Mouse (Mus musculus) c-Kit-positive CD71-positive TER-119-positive erythroid progenitor cells, embryonic 14.5 days (primary cell): ENCODE results near the gene Mycbp2.

ENCODE experiments used
- DNase-seq: peaks from one replicate; pipeline ENCODE4 v3.0.0-alpha.2; 2013; ENCODE audit warnings: low spot score

Gene Mycbp2

GRCm38 (mm10) chr14:103346729-103347505 lies at the start of gene Mycbp2:
Gene Mycbp2 (minus strand): TSS chr14:103346814.
- DNase-seq, result peak; percentile 95

- DNase-seq, result no peak
Measured at GRCm38 (mm10) chr14:103392391-103392790, 45.8 kb upstream of the Mycbp2 start.

- DNase-seq, result no peak
Measured at GRCm38 (mm10) chr14:103387431-103387830, 40.8 kb upstream of the Mycbp2 start.

- no peak for DNase-seq
Measured at GRCm38 (mm10) chr14:103386871-103387270, 40.3 kb upstream of the Mycbp2 start.

- no peak for DNase-seq
Measured at GRCm38 (mm10) chr14:103385084-103385610, 38.5 kb upstream of the Mycbp2 start.

- no peak for DNase-seq
Measured at GRCm38 (mm10) chr14:103378703-103379102, 32.1 kb upstream of the Mycbp2 start.

- DNase-seq, result no peak
Measured at GRCm38 (mm10) chr14:103376765-103377164, 30.2 kb upstream of the Mycbp2 start.

- no peak for DNase-seq
Measured at GRCm38 (mm10) chr14:103375523-103375922, 28.9 kb upstream of the Mycbp2 start.

- DNase-seq, result no peak
Measured at GRCm38 (mm10) chr14:103363199-103363598, 16.6 kb upstream of the Mycbp2 start.

GRCm38 (mm10) chr14:103356066-103356465 lies 9.5 kb upstream of the Mycbp2 start:
- DNase-seq, result no peak

- DNase-seq, result no peak
Measured at GRCm38 (mm10) chr14:103354396-103355352, 8.1 kb upstream of the Mycbp2 start.

- DNase-seq, result peak; percentile 52
Measured at GRCm38 (mm10) chr14:103345858-103346728, 521 bp downstream of the Mycbp2 start.

- DNase-seq, result peak; percentile 24
Measured at GRCm38 (mm10) chr14:103345486-103345857, 1.1 kb downstream of the Mycbp2 start.

GRCm38 (mm10) chr14:103345011-103345410 lies 1.6 kb downstream of the Mycbp2 start:
- DNase-seq, result no peak

- DNase-seq, result no peak
Measured at GRCm38 (mm10) chr14:103343791-103344190, 2.8 kb downstream of the Mycbp2 start.

- no peak for DNase-seq
Measured at GRCm38 (mm10) chr14:103341385-103342294, 5.0 kb downstream of the Mycbp2 start.

- DNase-seq, result no peak
Measured at GRCm38 (mm10) chr14:103312926-103313325, 33.7 kb downstream of the Mycbp2 start.

- DNase-seq, result no peak
Measured at GRCm38 (mm10) chr14:103296227-103296626, 50.4 kb downstream of the Mycbp2 start.

- no peak for DNase-seq
Measured at GRCm38 (mm10) chr14:103286650-103287049, 60.0 kb downstream of the Mycbp2 start.

GRCm38 (mm10) chr14:103276667-103277066 lies 69.9 kb downstream of the Mycbp2 start:
- DNase-seq, result peak; percentile 50

GRCm38 (mm10) chr14:103260437-103260836 lies 86.2 kb downstream of the Mycbp2 start:
- no peak for DNase-seq
